Mouse (Mus musculus) cerebellum, postnatal 10 days (tissue): ENCODE measurements at regions not wholly inside any gene's neighbourhood (a gene's known extent, or its start where the extent isn't known, plus 50 kb on each side); places are given as distances from the start of the nearest gene placed in this dataset.

Source experiments
- DNase-seq, 2 experiments: peaks; one replicate each; pipeline ENCODE4 v3.0.0; 2021; ENCODE audit warnings: mixed read lengths in 2 of 2

DNA sequence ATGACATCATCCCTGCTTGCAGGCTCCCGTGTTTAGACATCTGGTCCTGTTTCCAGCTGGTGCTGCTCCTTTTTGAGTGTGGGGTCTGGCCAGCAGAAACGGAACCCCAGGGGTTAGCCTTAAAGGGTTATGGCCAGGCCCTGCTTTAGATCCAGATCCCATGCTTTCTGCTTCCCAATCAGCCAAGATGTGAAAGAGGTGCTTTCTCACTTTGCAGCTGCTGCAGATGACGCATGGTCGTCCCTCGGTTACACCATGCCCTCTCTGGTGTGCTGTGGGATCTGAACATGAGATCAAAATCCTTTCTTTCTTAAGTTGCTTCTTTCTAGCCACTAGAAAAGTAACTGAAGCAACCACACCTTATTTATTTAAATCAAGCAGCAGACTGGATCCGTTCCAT is 1399.1 kb upstream of the Lrrc6 start:
- no peak for DNase-seq

DNA sequence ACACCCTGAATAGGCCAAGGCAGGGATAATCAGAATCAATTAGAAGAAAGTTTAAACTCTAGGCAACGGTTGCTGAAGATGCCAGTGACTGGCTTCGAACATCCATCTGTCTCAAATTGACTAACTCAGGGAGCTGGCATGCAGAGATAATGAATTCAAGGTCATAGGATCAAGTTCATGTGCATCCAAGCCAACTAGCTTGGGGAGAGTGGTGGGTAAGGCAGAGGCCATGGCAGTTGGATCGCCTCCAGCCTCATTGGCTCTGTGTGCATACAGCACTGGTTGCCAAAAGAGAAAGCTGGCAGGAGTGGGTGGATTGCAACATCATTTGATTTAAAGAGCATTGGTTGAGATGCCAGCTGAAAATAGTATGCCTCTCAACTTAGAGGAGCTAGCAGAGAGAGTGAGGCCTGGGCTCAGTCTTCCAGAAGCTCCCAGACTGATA is 1398.3 kb upstream of the Lrrc6 start:
- DNase-seq, result peak; percentile 87 to 94

DNA sequence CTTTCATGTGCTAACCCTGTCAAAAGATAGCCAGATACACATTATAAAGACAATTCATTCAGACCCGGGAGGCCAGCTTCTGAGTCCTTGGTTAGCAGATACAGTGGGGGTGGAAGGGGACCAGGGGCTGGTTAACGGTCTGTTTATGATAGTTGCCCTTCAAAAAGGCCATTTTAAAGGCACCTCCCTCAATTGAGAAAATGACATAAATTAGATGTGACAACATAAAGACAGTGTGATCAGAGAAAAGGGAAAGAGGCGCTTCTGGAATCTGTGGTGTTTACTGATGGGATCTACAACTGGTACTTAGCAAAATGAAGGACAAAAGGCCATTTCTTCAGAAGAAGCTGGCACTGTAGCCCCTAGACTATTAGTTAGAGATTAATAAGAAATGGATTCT is 1391.4 kb upstream of the Lrrc6 start:
- DNase-seq, result no peak

DNA sequence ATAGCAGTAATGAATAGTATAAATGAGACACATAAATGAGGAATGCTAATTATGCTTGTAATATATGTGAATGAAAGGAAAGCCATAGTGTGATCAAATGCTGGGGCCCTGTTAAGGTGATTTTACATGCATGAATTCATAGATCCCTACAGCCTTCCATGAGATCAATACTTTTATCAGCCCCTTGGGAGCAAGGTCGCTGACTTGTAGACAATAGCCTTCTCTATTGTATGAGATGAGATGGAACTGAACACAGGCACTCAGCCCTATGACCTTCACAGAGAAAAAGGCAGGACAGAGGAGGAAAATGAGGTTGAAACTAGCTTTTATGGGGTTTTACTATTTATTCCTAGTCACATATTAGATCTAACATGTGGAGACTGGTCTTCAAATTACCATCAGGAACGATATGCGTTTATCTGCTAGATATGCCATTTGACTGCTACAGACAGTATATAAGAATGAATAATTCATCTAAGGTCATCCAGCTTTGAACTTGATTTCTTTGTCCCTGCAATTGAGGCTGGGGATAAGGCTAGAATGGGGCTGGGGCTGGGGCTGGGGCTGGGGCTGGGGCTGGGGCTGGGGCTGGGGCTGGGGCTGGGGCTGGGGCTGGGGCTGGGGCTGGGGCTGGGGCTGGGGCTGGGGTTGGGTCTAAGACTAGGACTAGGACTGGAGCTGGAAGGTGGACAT is 1390.0 kb upstream of the Lrrc6 start:
- no peak for DNase-seq

DNA sequence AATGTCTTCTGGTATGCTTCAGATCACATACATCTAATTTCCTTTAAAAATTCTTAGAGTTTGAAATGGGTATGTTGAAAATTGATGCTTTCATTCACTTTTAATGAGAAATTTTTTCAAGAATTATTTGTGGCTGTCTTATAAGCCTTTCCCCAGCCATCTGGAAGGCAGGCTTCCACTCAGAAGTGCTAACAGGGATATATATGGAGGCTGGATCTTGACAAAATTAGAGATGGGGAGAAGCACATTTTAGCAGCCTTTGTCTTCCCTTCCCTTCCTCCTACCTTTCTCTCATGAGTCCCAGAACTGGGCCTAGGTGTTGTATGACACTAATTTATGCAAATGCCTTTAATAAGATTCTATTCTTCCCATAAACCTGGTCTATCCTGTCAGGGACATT is 1387.8 kb upstream of the Lrrc6 start:
- DNase-seq, result no peak

DNA sequence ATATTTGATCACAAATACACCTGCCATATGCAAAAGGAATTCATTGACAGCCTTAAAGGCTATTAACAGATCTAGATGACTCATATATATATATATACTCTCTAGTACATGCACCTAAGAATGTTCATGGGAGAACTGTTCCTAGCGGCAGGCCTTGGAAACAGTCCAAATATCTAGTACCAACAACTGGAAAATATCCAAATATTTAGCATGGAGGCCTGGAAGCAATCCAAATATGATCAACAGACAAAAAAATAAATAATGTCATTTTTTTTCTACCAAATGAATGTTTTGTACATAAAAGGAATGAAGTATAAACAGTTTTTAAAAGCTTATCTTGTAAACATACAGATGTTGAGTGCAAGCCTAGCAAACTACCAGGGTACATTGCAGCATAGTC is 1354.6 kb upstream of the Lrrc6 start:
- DNase-seq, result peak; percentile 9 to 25

DNA sequence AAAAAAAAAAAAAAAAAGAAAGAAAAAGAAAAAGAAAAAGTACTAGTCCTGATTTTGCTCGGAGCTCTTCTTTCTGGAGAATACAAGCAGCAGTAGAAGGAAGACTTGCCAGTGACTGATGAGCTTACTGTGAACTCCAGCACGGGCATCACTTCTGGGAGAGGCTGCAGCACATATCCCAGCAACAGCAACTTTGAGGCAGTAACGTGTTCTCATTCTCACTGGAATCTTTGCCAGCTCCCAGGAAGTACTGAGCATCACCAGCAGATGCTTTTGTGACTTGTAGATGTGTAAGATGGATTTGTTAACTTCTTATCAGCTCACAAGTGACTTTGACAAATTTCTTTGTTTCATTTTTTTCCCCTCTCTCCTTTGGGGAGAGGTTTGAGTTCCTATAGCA is 1349.4 kb upstream of the Lrrc6 start:
- DNase-seq, result no peak

DNA sequence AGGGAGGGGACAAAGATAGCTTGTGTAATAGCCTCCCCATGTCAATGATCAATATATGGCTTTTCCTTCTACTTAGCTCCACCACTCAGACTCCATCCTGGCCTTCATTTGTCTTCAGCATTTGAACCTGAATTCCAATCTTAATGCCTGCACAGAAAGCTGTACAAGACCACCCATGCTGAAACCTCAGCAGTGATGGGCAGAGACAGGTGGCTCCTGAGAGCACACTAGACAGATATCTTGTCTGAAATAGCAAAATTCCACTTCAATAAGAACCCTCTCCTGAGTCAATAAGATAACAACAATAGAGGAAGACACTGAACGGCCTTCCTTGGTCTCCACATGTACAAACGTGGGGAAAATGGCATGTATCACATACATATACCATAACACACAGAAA is 1345.0 kb upstream of the Lrrc6 start:
- DNase-seq, result no peak

DNA sequence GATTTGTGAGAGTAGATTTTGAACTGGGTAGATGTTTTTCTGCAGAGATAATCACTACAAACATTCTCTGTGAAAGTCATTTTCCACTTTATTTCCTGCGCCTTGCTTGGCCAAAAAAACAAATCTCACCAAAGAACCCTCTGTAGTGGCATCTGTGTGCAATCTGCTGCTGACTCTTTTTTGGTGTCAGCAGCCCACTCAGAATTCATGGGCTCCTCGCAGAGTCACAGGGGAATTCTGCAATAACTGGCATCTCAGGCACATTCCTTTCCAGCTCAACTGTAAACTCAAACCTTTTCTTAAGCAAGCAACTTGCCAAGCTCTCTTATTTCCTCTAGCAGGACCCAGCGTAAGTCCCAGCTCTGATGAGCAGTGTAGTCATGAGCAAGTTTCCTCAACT is 1340.0 kb upstream of the Lrrc6 start:
- no peak for DNase-seq

DNA sequence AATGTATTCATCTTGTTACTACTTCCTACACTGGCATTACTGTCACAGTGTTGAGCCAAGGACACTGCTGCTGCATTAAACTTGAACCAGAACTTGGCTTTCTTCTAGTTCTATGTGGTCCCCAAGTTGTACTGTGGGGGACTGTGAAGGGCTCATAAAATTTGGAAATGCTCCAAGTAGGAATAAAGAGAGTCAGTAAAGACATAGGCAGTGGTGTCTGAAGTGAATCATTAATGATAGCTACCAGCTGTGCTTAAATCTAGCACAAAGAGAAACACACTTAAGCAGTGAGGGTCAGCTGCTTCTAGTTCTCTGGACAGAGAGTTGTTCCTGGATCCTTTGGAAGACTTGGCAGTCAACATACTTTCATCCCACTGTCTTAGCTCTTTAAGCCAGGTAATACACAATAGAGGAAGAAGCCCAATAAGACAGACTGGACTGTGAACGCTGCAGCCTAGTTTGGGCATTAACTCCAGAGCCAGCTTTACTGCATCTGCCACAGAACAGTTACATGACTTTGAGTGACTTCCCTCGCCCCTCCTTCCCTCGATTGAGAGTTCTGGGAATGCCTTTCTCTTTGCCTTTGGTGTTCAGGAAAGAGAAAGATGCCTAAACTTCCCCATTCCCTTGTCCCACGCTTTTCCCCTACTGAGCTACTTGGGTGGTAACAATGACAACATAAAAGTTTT is 1325.2 kb upstream of the Lrrc6 start:
- DNase-seq, result no peak

DNA sequence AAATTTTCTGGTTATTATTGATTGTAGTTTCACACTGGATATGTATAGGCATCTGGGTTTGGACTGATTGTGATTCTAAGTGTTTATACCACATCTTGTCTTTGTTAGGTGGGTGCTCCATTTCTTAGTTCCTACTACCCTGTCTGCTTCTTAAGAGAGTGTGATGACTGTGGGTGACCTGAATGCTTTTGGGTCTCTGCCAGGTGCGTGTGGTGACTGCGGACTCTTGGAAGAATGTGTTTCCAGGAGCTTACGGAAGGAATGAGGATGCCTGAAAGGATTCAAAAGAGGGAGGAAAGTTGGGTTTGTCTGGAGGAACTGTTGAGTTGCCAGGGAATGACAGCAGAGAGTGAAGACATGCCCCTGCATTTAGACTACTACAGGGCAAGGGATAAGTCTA is 1322.5 kb upstream of the Lrrc6 start:
- peak; percentile 38 to 52 for DNase-seq

DNA sequence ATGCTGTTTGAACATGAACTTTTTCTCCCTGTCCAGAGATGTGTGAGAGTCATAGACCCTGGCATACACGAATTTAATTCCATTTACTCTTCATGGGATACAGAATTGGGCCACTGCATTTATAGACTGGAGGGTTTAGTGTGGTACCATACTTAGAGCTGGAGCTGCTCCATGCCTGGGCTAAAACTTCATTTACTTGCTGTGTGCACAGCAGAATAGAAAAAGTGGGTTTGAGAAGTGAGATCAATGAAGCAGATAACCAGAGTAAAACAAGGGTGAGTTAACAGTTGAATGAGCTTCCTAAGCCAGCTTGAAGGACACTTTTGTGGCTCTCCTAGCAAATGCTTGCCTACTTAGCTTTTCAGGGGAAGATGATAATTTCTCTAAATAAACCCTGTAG is 1299.2 kb upstream of the Lrrc6 start:
- DNase-seq, result no peak

DNA sequence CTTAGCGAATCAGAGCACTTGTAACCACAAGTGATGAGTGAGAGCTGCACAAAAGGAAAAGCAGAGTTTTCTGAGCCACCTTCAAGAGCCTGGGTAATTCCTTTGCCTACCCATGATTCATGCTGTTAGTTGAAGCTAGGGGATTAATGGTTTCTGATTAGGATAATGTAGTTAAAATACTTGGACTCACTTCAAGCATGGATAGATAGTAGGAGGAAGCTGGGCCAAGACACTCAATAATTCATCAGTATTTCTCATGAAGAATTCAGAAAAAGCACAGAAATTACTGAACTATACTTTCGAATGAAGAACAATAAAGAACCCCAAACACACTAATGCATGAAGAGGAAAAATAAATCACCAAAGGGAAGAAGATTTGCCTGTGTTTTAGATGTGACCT is 1294.9 kb upstream of the Lrrc6 start:
- no peak for DNase-seq

DNA sequence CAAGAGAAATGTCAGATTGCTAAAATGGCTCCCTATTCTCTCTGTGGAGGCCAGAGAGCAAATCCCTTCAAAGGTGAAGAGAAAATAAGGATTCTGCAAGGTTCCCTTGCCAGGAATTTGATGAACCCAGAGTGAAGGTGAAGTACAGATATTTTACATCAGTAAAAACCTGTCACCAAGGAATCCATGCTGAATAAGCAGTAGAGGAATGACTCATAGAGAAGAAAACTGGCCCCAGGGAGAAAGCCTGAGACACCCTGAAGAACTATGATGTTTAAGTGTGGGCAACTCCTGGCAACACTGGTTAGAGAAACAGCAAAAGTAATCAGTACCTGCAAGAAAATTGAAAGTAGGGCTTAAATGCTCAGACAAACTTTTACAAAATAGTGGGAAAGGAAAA is 1292.1 kb upstream of the Lrrc6 start:
- DNase-seq, result no peak

DNA sequence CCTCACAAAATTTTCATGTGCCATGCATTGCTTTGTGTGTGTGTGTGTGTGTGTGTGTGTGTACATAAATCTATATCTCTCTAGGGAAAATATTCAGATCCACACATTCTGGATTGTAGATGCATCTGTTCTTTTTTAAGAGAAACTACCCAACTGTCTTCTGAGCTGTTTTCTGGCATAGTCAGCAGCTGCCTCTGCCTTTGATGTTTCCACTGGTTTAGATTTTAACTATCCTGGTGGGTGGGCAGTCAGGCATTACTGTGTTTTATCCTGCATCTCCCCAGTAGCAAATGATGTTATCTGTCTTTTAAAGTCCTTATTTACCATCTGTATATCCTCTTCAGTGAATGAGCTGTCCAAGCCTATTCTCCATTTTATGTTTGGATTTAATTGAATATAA is 1287.9 kb upstream of the Lrrc6 start:
- no peak for DNase-seq

DNA sequence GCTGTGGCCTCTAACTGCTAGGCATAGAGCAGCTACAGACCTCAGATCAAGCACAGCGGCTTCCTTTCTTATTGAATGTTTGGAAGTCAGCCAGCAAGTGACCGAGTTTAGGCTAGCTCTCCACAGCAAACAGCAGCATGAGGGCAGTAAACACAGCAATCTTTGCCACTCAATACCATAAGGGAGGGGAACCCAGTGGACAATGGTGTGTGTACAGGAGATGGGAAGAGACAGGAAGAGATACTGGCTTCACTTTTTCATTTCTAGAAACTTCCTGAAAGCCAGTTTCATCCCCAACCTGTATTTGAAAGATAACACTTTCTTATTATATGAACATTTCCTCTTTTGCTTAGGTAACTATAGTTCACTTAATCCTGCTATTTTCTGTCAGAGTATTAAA is 1284.9 kb upstream of the Lrrc6 start:
- peak; percentile 3 to 7 for DNase-seq

DNA sequence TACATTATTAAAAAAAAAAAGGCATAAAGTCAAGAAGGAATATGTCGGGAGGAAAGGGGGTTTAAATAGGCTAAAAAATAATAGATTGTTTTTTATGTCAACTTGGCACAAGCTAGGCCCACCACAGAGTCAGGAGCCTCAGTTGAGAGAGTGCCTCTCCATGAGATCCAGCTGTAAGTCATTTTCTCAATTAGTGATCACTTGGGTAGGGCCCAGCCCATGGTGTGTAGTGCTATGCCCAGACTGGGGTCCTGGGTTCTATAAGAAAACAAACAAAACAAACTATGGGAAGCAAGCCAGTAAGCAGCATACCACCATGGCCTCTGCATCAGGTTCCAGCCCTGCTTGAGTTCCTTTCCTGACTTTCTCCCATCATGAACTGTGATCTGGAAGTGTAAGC is 1283.0 kb upstream of the Lrrc6 start:
- no peak for DNase-seq

DNA sequence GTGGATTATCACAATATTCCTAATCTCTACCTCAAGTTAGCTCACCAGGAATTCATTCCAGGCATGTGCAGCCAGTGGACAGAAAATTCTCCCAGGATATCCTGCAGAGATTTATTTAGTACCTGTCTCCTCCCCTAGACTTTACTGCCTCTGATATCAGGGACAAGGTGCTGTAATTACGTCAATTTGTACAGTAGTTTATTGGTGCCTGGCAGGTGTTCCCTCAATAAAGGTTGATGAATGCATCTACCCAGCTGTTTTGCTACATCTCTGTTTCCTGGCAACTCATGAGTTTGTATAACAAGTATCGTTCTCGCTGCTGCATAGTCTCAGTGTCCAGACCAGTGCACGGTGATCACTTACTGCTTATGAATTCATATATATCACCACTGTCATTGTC is 1281.8 kb upstream of the Lrrc6 start:
- no peak for DNase-seq

DNA sequence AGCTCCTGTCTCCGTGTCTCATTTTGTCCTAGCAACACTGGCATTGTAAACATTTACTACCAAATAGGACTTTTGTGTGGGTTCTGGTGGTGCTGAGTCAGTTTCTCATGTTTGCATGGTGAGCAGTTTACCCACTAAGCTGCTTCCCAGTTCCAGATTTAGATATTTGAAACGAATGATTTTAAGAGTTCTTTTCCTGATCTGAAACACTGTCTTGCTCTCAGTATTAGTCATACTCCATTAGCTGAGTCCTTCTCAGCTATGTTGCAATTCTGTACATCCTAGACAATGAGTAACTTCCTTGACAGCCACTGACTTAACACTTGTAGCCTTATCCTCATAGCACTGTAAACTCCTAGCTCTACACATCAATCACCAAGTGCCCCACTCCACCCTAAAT is 1280.1 kb upstream of the Lrrc6 start:
- DNase-seq, result no peak

DNA sequence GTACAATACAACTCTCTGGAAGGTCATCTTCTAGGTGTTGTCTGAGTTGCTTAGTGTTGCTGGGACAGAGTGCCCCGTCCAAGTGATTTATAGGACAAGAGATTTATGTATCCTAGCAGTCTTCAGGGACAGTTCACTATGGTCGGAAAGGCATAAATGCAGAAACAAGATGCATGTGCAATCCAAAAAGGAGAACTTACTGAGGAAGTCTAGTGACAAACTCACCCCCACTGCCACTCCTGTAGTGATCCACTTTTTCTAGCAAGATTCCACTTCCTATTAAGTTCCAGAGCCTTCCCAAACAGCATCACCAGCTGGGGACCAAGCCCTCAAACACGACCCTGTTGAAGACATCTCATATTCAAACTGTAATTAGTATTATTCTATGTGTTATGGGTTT is 1266.9 kb upstream of the Lrrc6 start:
- DNase-seq, result no peak

DNA sequence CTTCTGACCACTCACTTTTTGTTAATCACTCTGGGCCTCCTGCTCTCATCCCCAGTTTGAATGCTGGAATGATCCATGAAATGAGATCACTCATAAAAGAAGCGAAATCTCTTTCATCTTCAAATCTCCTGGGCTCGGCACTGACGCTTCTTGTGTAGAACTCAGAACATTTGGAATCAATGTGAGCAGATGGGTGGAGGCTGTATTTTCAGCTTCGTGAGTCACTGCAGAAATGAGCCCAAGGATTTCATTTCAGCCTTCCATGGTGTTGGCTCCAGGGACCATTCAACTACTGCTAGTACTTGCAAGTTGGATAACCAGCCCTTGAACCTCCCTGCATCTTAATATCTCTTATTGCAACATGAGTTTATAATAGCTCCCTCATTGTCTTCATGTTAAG is 1258.5 kb upstream of the Lrrc6 start:
- no peak for DNase-seq

DNA sequence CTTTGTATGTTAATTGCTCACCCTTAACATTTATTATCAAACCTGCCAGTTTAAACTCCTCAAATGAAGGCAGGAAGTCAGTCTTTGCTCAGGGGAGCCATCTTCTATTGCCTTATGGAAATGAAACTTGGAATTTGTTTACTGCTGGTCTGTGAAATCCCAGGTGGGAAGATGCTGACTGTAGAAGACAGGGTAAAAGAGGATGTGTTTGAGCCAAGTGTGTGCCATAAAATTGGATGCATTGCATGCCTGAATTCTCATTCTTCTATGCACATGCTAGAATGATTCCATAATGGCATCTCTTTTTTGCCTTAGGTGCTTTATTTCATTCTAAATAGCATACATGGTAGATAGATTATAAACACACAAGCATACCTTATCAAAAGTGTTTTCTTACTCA is 1249.9 kb upstream of the Lrrc6 start:
- DNase-seq, result no peak

DNA sequence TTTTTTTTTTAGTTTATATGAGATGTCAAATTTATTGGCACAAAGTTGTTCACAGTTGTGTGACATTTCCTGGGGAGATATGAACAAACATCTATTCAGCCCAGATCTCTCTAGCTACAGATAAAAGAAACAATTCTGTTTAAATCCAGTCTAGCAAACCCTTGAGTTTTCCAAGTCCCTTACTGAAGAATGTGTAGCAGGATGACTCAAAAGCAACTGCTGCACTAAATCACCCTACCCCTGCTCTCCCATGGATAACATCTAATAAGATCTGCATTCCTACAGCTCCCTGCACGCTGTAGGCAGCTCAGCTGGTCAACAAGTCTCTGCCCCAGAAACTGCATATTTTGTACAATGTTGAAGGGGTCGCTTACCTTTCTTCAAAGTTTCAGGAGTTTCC is 1242.6 kb upstream of the Lrrc6 start:
- DNase-seq, result no peak

DNA sequence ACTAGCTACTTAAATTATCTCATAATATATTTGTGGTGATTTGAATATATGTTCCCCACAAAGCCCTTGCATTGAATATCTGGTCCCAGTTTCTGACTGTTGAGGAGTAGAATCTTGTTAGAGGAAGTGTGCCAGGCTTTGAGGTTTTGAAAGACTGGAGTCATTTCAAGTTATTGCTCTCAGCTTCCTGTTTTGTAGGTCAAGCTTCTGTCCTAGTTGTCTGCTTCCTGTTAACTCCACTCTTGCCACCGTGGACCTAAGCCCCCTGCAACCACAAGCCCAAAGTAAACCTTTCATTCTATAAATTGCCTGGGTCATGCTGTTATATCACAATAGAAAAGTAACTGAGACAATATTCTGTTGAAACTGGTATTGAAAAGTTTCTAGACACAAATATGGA is 1232.3 kb upstream of the Lrrc6 start:
- DNase-seq, result no peak

DNA sequence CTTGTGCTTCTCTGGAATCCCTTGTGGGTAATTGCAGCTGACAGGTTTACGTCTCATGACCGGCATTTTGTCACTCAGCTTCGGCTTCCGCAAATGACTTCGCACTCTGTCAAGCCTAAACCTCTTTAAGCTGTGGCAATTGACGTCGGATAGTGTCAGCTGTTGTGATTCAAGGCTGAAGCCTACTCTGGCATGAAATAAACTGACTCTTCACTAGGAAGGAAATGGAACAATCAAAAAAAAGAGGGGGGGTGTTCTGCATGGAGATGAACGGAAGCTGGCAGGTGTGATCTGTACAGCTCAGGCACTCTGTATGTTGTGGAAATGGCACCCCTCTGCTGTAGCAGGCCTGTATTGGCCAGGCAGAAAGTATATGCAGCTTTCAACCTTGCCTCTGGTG is 1228.8 kb upstream of the Lrrc6 start:
- DNase-seq, result no peak
